Mouse (Mus musculus): Measurements from ENCODE around the gene Ext2.
A peak's percentile ranks its signal among the peaks of the same experiment; 100 is the strongest.

Ext2 gene

GRCm38 (mm10) chr2:93822045-93822749, at the start of gene Ext2:
TSS of gene Ext2 (minus strand) at chr2:93822568.
- peak; percentile 90 for DNase-seq (ENCODE audit: low spot score)

GRCm38 (mm10) chr2:93871411-93871925, 49.1 kb upstream of the Ext2 start:
- DNase-seq (ENCODE audit: low spot score) = no peak

GRCm38 (mm10) chr2:93870842-93871241, 48.5 kb upstream of the Ext2 start:
- peak; percentile 91 for DNase-seq (ENCODE audit: low spot score)

- no peak for DNase-seq (ENCODE audit: low spot score)
Observed at GRCm38 (mm10) chr2:93869107-93869600, 46.8 kb upstream of the Ext2 start, which contains the start of gene Accsl. TSS of gene Accsl (minus strand) at chr2:93869157.

- no peak for DNase-seq (ENCODE audit: low spot score)
Observed at GRCm38 (mm10) chr2:93868566-93868965, 46.2 kb upstream of the Ext2 start.

GRCm38 (mm10) chr2:93863229-93863628, 40.9 kb upstream of the Ext2 start:
- no peak for DNase-seq (ENCODE audit: low spot score)

- DNase-seq (ENCODE audit: low spot score) = no peak
Observed at GRCm38 (mm10) chr2:93858845-93859244, 36.5 kb upstream of the Ext2 start.

GRCm38 (mm10) chr2:93851303-93851702, 28.9 kb upstream of the Ext2 start:
- DNase-seq (ENCODE audit: low spot score) = no peak

- DNase-seq (ENCODE audit: low spot score) = no peak
Observed at GRCm38 (mm10) chr2:93850317-93850944, 28.1 kb upstream of the Ext2 start.

GRCm38 (mm10) chr2:93849505-93850089, 27.2 kb upstream of the Ext2 start, which contains the start of gene Accs:
TSS of gene Accs (minus strand) at chr2:93849943.
- DNase-seq (ENCODE audit: low spot score) = peak; percentile 84

GRCm38 (mm10) chr2:93841349-93841748, 19.0 kb upstream of the Ext2 start:
- no peak for DNase-seq (ENCODE audit: low spot score)

GRCm38 (mm10) chr2:93840109-93840508, 17.7 kb upstream of the Ext2 start:
- no peak for DNase-seq (ENCODE audit: low spot score)

GRCm38 (mm10) chr2:93838931-93839330, 16.6 kb upstream of the Ext2 start:
- DNase-seq (ENCODE audit: low spot score) = no peak

GRCm38 (mm10) chr2:93836232-93836785, 13.9 kb upstream of the Ext2 start:
- no peak for DNase-seq (ENCODE audit: low spot score)

- DNase-seq (ENCODE audit: low spot score) = no peak
Observed at GRCm38 (mm10) chr2:93835596-93835995, 13.2 kb upstream of the Ext2 start.

- peak; percentile 98 for DNase-seq (ENCODE audit: low spot score)
Observed at GRCm38 (mm10) chr2:93823519-93823918, 1.2 kb upstream of the Ext2 start.

- no peak for DNase-seq (ENCODE audit: low spot score)
Observed at GRCm38 (mm10) chr2:93817791-93818190, 4.6 kb downstream of the Ext2 start.

GRCm38 (mm10) chr2:93813343-93813742, 9.0 kb downstream of the Ext2 start:
- no peak for DNase-seq (ENCODE audit: low spot score)

GRCm38 (mm10) chr2:93811812-93812211, 10.6 kb downstream of the Ext2 start:
- DNase-seq (ENCODE audit: low spot score) = peak; percentile 79

- peak; percentile 66 for DNase-seq (ENCODE audit: low spot score)
Observed at GRCm38 (mm10) chr2:93809931-93810330, 12.4 kb downstream of the Ext2 start.

GRCm38 (mm10) chr2:93808071-93808470, 14.3 kb downstream of the Ext2 start:
- no peak for DNase-seq (ENCODE audit: low spot score)

- DNase-seq (ENCODE audit: low spot score) = no peak
Observed at GRCm38 (mm10) chr2:93807440-93807839, 14.9 kb downstream of the Ext2 start.
